ENCODE assay signal across 11 mouse cellular contexts in genomic region chr6:93844576-93844975, GRCm38 (mm10).
DNase-seq lines count a peak whose midpoint lies in the region; ATAC-seq and TF ChIP-seq lines count a peak whose summit lies in the region.
"Had no signal": no experiment of that assay in that cellular context is flagged by ENCODE, and none has a peak within 500 bp of the region (broad histone marks: within the 10 kb centered on the region; RNA-seq: fewer than 3 reads in every experiment).

No protein-coding gene starts in this region.

- ATAC-seq in forebrain, embryonic 13.5 days = no peak; the same call in 1 of the 2 replicates
- ATAC-seq in forebrain, embryonic 11.5 days (replicated peaks; ENCODE audit: low FRiP score) = no peak
- ATAC-seq in forebrain, embryonic 16.5 days = peak; percentile 21
- ATAC-seq in kidney, embryonic 16.5 days (ENCODE audit: low FRiP score, low TSS enrichment) = no peak

- H3K27me3 ChIP-seq in forebrain, embryonic 13.5 days = no peaks in the 10 kb centered on the region
- H3K27me3 ChIP-seq in forebrain, embryonic 11.5 days (ENCODE audit: control insufficient read depth, insufficient read depth, low read length) = no peaks in the 10 kb centered on the region
- H3K27me3 ChIP-seq in forebrain, embryonic 16.5 days (replicated peaks; ENCODE audit: control insufficient read depth, insufficient read depth, low read length) = no peaks in the 10 kb centered on the region
- H3K27me3 ChIP-seq in kidney, embryonic 16.5 days (ENCODE audit: insufficient read depth, low read length) = no peaks in the 10 kb centered on the region

- TF ChIP-seq CTCF in lung, adult 2 months (IDR thresholded peaks at IDR 0.05; ENCODE audit: insufficient read depth, low read length) = no peak

- no peak for TF ChIP-seq POLR2A in lung, adult 2 months (IDR thresholded peaks at IDR 0.05; ENCODE audit: borderline replicate concordance, extremely low read depth, low read depth, low read length)

- 53% methylated on average over 5 of the region's 5 CpGs for WGBS in forebrain, embryonic 13.5 days
- 72% methylated on average over 5 of the region's 5 CpGs for WGBS in forebrain, embryonic 11.5 days
- 62% methylated on average over 5 of the region's 5 CpGs for WGBS in lung, adult 2 months
- WGBS in forebrain, embryonic 16.5 days = 47% methylated on average over 5 of the region's 5 CpGs
- WGBS in kidney, embryonic 16.5 days = 80% methylated on average over 5 of the region's 5 CpGs

- no peaks in the 10 kb centered on the region for H3K9me3 ChIP-seq in forebrain, embryonic 13.5 days (replicated peaks)
- H3K9me3 ChIP-seq in forebrain, embryonic 11.5 days (ENCODE audit: control insufficient read depth, low read length) = no peaks in the 10 kb centered on the region
- no peaks in the 10 kb centered on the region for H3K9me3 ChIP-seq in forebrain, embryonic 16.5 days (ENCODE audit: control insufficient read depth, low read length)
- no peaks in the 10 kb centered on the region for H3K9me3 ChIP-seq in kidney, embryonic 16.5 days (ENCODE audit: low read length)

- no peak overlapping the region for H3K4me2 ChIP-seq in forebrain, embryonic 13.5 days
- no peak overlapping the region for H3K4me2 ChIP-seq in forebrain, embryonic 11.5 days (ENCODE audit: low read depth, low read length, severe bottlenecking)
- H3K4me2 ChIP-seq in forebrain, embryonic 16.5 days (ENCODE audit: low read length) = no peak overlapping the region
- no peak overlapping the region for H3K4me2 ChIP-seq in kidney, embryonic 16.5 days (replicated peaks; ENCODE audit: low read depth, low read length)
- H3K4me2 ChIP-seq: liver, embryonic 11.5 days had no signal

- H3K27ac ChIP-seq in forebrain, embryonic 13.5 days = peak overlapping the region; percentile 27
- H3K27ac ChIP-seq in forebrain, embryonic 11.5 days (ENCODE audit: low read depth, low read length) = no peak overlapping the region
- H3K27ac ChIP-seq in forebrain, embryonic 16.5 days (ENCODE audit: low read length) = no peak overlapping the region
- no peak overlapping the region for H3K27ac ChIP-seq in kidney, embryonic 16.5 days (ENCODE audit: low read length)

- no peak for DNase-seq in forebrain, embryonic 11.5 days (ENCODE audit: low spot score)
- peak; percentile 6 for DNase-seq in lung, postnatal 10 days
- no peak for DNase-seq in lung, adult 2 months
- DNase-seq in cerebellum, adult 9-10 months = peak; percentile 77
- DNase-seq in left cerebral cortex, adult 9 months (ENCODE audit: low spot score in 2 of 2) = no peak
- DNase-seq: kidney, adult 18-20 months; lung, postnatal 36 days had no signal

- H3K36me3 ChIP-seq in forebrain, embryonic 13.5 days (ENCODE audit: poor library complexity, severe bottlenecking) = no peaks in the 10 kb centered on the region
- no peaks in the 10 kb centered on the region for H3K36me3 ChIP-seq in forebrain, embryonic 11.5 days (ENCODE audit: control insufficient read depth, insufficient read depth, low read length)
- no peaks in the 10 kb centered on the region for H3K36me3 ChIP-seq in forebrain, embryonic 16.5 days (ENCODE audit: control insufficient read depth, insufficient read depth)
- no peaks in the 10 kb centered on the region for H3K36me3 ChIP-seq in kidney, embryonic 16.5 days (ENCODE audit: insufficient read depth, low read length)

- no peak overlapping the region for H3K9ac ChIP-seq in forebrain, embryonic 13.5 days
- H3K9ac ChIP-seq in forebrain, embryonic 11.5 days (ENCODE audit: low read length) = no peak overlapping the region
- no peak overlapping the region for H3K9ac ChIP-seq in forebrain, embryonic 16.5 days (replicated peaks; ENCODE audit: low read depth, low read length)
- H3K9ac ChIP-seq in kidney, embryonic 16.5 days (replicated peaks; ENCODE audit: low read length) = no peak overlapping the region

- H3K4me1 ChIP-seq in forebrain, embryonic 13.5 days = peaks cover 58% of the 10 kb centered on the region
- H3K4me1 ChIP-seq in forebrain, embryonic 11.5 days (replicated peaks; ENCODE audit: control insufficient read depth, insufficient read depth, low read length) = peaks cover 16% of the 10 kb centered on the region
- H3K4me1 ChIP-seq in lung, adult 2 months (ENCODE audit: control insufficient read depth, insufficient read depth, low read length) = no peaks in the 10 kb centered on the region
- peaks cover 40% of the 10 kb centered on the region for H3K4me1 ChIP-seq in forebrain, embryonic 16.5 days (replicated peaks; ENCODE audit: control insufficient read depth, insufficient read depth, low read length)
- peaks cover 11% of the 10 kb centered on the region for H3K4me1 ChIP-seq in kidney, embryonic 16.5 days (ENCODE audit: insufficient read depth, low read length)

- no peak overlapping the region for H3K4me3 ChIP-seq in forebrain, embryonic 13.5 days
- no peak overlapping the region for H3K4me3 ChIP-seq in forebrain, embryonic 11.5 days (ENCODE audit: low read depth, low read length)
- H3K4me3 ChIP-seq in lung, adult 2 months (replicated peaks; ENCODE audit: extremely low read depth, low read depth, low read length) = no peak overlapping the region
- H3K4me3 ChIP-seq in forebrain, embryonic 16.5 days (replicated peaks; ENCODE audit: low read length) = no peak overlapping the region
- no peak overlapping the region for H3K4me3 ChIP-seq in kidney, embryonic 16.5 days (ENCODE audit: low read length)

Comparison
In these comparisons a context has a peak if more than half of its experiments do, and no peak if none do; other contexts are left out.
1. DNase-seq: peak in lung, postnatal 10 days (single experiment) and cerebellum, adult 9-10 months (single experiment); none in forebrain, embryonic 11.5 days (single experiment), lung, adult 2 months (single experiment) and left cerebral cortex, adult 9 months (0 of 2).